Mouse (Mus musculus): ENCODE measurements around the gene Tent4b. TPM values are rescaled to one million over a fixed set of nuclear protein-coding genes. Genes with fewer than 3 reads are reported as not detected.

The Tent4b gene
- polyA plus RNA-seq, 1 experiment = 18.9 TPM

GRCm38 (mm10) chr8:88228286-88228685 lies 29.3 kb downstream of the Tent4b start:
- DNase-seq (ENCODE audit: low spot score) = no peak

GRCm38 (mm10) chr8:88228800-88229199 lies 29.8 kb downstream of the Tent4b start:
- no peak for DNase-seq (ENCODE audit: low spot score)

- DNase-seq (ENCODE audit: low spot score) = no peak
These were observed 37.7 kb downstream of the Tent4b start for GRCm38 (mm10) chr8:88236666-88237065.

GRCm38 (mm10) chr8:88237606-88238005 lies 38.6 kb downstream of the Tent4b start:
- DNase-seq (ENCODE audit: low spot score) = no peak

- DNase-seq (ENCODE audit: low spot score) = no peak
These were observed 40.3 kb downstream of the Tent4b start for GRCm38 (mm10) chr8:88239277-88239676.

GRCm38 (mm10) chr8:88241871-88242270 lies 42.9 kb downstream of the Tent4b start:
- DNase-seq (ENCODE audit: low spot score) = no peak

- DNase-seq (ENCODE audit: low spot score) = no peak
These were observed 45.3 kb downstream of the Tent4b start for GRCm38 (mm10) chr8:88244298-88244697.

GRCm38 (mm10) chr8:88252791-88253190 lies 53.8 kb downstream of the Tent4b start:
- DNase-seq (ENCODE audit: low spot score) = no peak

- DNase-seq (ENCODE audit: low spot score) = no peak
These were observed 55.9 kb downstream of the Tent4b start for GRCm38 (mm10) chr8:88254957-88255356.

- DNase-seq (ENCODE audit: low spot score) = no peak
These were observed 59.0 kb downstream of the Tent4b start for GRCm38 (mm10) chr8:88258024-88258423.

GRCm38 (mm10) chr8:88258544-88258943 lies 59.5 kb downstream of the Tent4b start:
- DNase-seq (ENCODE audit: low spot score) = no peak

- DNase-seq (ENCODE audit: low spot score) = no peak
These were observed 61.5 kb downstream of the Tent4b start for GRCm38 (mm10) chr8:88260466-88260980.

GRCm38 (mm10) chr8:88262831-88263635 lies 64.0 kb downstream of the Tent4b start:
- DNase-seq (ENCODE audit: low spot score) = no peak

- DNase-seq (ENCODE audit: low spot score) = no peak
These were observed 66.5 kb downstream of the Tent4b start for GRCm38 (mm10) chr8:88265511-88265910.

GRCm38 (mm10) chr8:88266170-88266800 lies 67.3 kb downstream of the Tent4b start:
- peak; percentile 55 for DNase-seq (ENCODE audit: low spot score)

- no peak for DNase-seq (ENCODE audit: low spot score)
These were observed 67.9 kb downstream of the Tent4b start for GRCm38 (mm10) chr8:88266801-88267403.

- no peak for DNase-seq (ENCODE audit: low spot score)
These were observed 70.3 kb downstream of the Tent4b start for GRCm38 (mm10) chr8:88269107-88269875.

GRCm38 (mm10) chr8:88270086-88270485 lies 71.1 kb downstream of the Tent4b start:
- DNase-seq (ENCODE audit: low spot score) = no peak

GRCm38 (mm10) chr8:88272231-88273050 lies 73.4 kb downstream of the Tent4b start, which contains the start of gene Adcy7:
Gene Adcy7 (plus strand): TSS chr8:88272403.
- peak; percentile 46 for DNase-seq (ENCODE audit: low spot score)

GRCm38 (mm10) chr8:88273051-88273430 lies 74.0 kb downstream of the Tent4b start:
- DNase-seq (ENCODE audit: low spot score) = no peak

- DNase-seq (ENCODE audit: low spot score) = no peak
These were observed 75.1 kb downstream of the Tent4b start for GRCm38 (mm10) chr8:88274090-88274489.

Data from urinary bladder, adult 2 months (tissue).